ENCODE assay signal across 9 mouse cellular contexts in the genomic region with DNA sequence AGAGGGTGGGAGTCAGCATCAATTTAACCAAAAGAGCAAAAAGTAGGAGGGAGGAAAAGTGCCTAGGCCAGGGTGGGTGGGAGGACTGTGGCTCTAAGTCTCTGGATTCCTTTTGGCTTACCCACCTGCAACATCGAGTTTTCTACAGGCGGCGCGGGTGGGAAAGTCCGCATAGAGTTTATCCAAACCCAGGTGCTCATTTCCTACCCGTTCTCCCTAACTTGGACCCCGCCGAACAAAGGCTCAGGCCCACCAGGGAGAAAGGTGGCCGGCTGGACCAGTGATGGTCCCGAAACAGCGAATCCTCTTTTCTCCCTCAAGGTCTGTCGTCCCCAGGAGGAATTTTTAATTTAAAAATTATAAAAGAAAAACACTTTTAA. TPM values are rescaled to one million over a fixed set of nuclear protein-coding genes. Genes with fewer than 3 reads are reported as not detected.
DNase-seq lines count a peak whose midpoint lies in the region; ATAC-seq and TF ChIP-seq lines count a peak whose summit lies in the region.
"Had no signal": no experiment of that assay in that cellular context is flagged by ENCODE, and none has a peak within 500 bp of the region (broad histone marks: within the 10 kb centered on the region; RNA-seq: fewer than 3 reads in every experiment).

No protein-coding gene starts in this region.

- H3K36me3 ChIP-seq in kidney, embryonic 16.5 days (ENCODE audit: insufficient read depth, low read length), result no peaks in the 10 kb centered on the region
- no peaks in the 10 kb centered on the region for H3K36me3 ChIP-seq in neural tube, embryonic 14.5 days (ENCODE audit: control insufficient read depth, insufficient read depth, low read length)

- no peak overlapping the region for H3K27ac ChIP-seq in kidney, embryonic 16.5 days (ENCODE audit: low read length)
- no peak overlapping the region for H3K27ac ChIP-seq in neural tube, embryonic 14.5 days (ENCODE audit: low read depth, low read length)
- H3K27ac ChIP-seq in left cerebral cortex, adult 2 months, result no peak overlapping the region

- no peaks in the 10 kb centered on the region for H3K9me3 ChIP-seq in kidney, embryonic 16.5 days (ENCODE audit: low read length)
- H3K9me3 ChIP-seq in neural tube, embryonic 14.5 days (ENCODE audit: control insufficient read depth, low read length), result no peaks in the 10 kb centered on the region

- H3K4me2 ChIP-seq in kidney, embryonic 16.5 days (replicated peaks; ENCODE audit: low read depth, low read length), result peak overlapping the region; percentile 62
- H3K4me2 ChIP-seq in neural tube, embryonic 14.5 days (ENCODE audit: low read depth, low read length), result peak overlapping the region; percentile 55

- H3K9ac ChIP-seq in kidney, embryonic 16.5 days (replicated peaks; ENCODE audit: low read length), result no peak overlapping the region
- no peak overlapping the region for H3K9ac ChIP-seq in neural tube, embryonic 14.5 days (replicated peaks; ENCODE audit: low read depth, low read length)

- WGBS in kidney, embryonic 16.5 days, result under 1% methylated on average over 12 of the region's 12 CpGs
- under 1% methylated on average over 12 of the region's 12 CpGs for WGBS in neural tube, embryonic 14.5 days

- TF ChIP-seq CTCF in left cerebral cortex, adult 2 months (IDR thresholded peaks at IDR 0.05), result no peak

- peak; percentile 19 for DNase-seq in CD4-positive, CD25-positive, alpha-beta regulatory T cell, adult 2 months (ENCODE audit: low read depth, low spot score)
- peak; percentile 40 for DNase-seq in retina, postnatal 1 day
- DNase-seq in retina, embryonic 14.5 days (ENCODE audit: low spot score), result no peak
- no peak for DNase-seq in left cerebral cortex, adult 2 months (ENCODE audit: extremely low spot score in 1 of 2, low spot score in 2 of 2)
- DNase-seq in left cerebral cortex, postnatal 10 days (ENCODE audit: extremely low spot score in 1 of 2, low spot score in 2 of 2), result no peak

- H3K4me1 ChIP-seq in kidney, embryonic 16.5 days (ENCODE audit: insufficient read depth, low read length), result peaks cover 30% of the 10 kb centered on the region
- H3K4me1 ChIP-seq in neural tube, embryonic 14.5 days (ENCODE audit: control insufficient read depth, insufficient read depth, low read length), result peaks cover 6% of the 10 kb centered on the region; the same call in 1 of the 2 replicates

- peak overlapping the region; percentile 50 for H3K4me3 ChIP-seq in kidney, embryonic 16.5 days (ENCODE audit: low read length)
- peak overlapping the region; percentile 31 for H3K4me3 ChIP-seq in neural tube, embryonic 14.5 days (ENCODE audit: low read depth, low read length)
- H3K4me3 ChIP-seq in left cerebral cortex, adult 2 months, result no peak overlapping the region

- intact Hi-C loops in left cerebral cortex, adult 2 months (cut with DNase I), result loop anchor here (10.0 kb wide), 1 partner anchor 216 kb away; a partner anchor contains a TSS
- intact Hi-C loops in left cerebral cortex, postnatal 10 days (cut with DNase I), result no loop called here

- no peak for ATAC-seq in CD4-positive, CD25-positive, alpha-beta regulatory T cell, adult 4 months
- ATAC-seq in kidney, embryonic 16.5 days (ENCODE audit: low FRiP score, low TSS enrichment), result no peak
- ATAC-seq in neural tube, embryonic 14.5 days (ENCODE audit: low read depth), result no peak

- H3K27me3 ChIP-seq in kidney, embryonic 16.5 days (ENCODE audit: insufficient read depth, low read length), result peaks cover 92% of the 10 kb centered on the region
- peaks cover 43% of the 10 kb centered on the region for H3K27me3 ChIP-seq in neural tube, embryonic 14.5 days (ENCODE audit: control insufficient read depth, insufficient read depth, low read length)

RNA-seq across cellular contexts. Expression of a gene that starts 1.9 kb away (rescaled TPM):
- not detected for polyA plus RNA-seq in CD4-positive, CD25-positive, alpha-beta regulatory T cell, adult 4 months (2017; shearing (Covaris generic))
- not detected in 2 replicates for polyA plus RNA-seq in kidney, embryonic 16.5 days (2015; fragmentation: Nextera tagmentation; extraction: Ambion mirVana)
- polyA plus RNA-seq in neural tube, embryonic 14.5 days (2014; fragmentation: Nextera tagmentation; extraction: Ambion mirVana), result 4.2 and 31.9 TPM in 2 replicates
- total RNA-seq in left cerebral cortex, adult 2 months (2021), result not detected
- not detected for total RNA-seq in left cerebral cortex, postnatal 10 days (2021)
- total RNA-seq: left cerebral cortex, postnatal 36 days had no signal

RNA-seq across cellular contexts. Expression of a gene that starts 28.3 kb away (rescaled TPM):
- polyA plus RNA-seq in CD4-positive, CD25-positive, alpha-beta regulatory T cell, adult 4 months (2017; shearing (Covaris generic)), result 100 to 1,000 TPM; 126 to 138 TPM
- polyA plus RNA-seq in kidney, embryonic 16.5 days (2015; fragmentation: Nextera tagmentation; extraction: Ambion mirVana), result 226 and 242 TPM in 2 replicates
- 83.7 and 103 TPM in 2 replicates for polyA plus RNA-seq in neural tube, embryonic 14.5 days (2014; fragmentation: Nextera tagmentation; extraction: Ambion mirVana)
- 10 to 100 TPM; 36.5 to 43.5 TPM for total RNA-seq in left cerebral cortex, adult 2 months (2021)
- 10 to 100 TPM; 42.7 to 44.6 TPM for total RNA-seq in left cerebral cortex, postnatal 10 days (2021)

Comparison
In these comparisons a context has a peak if more than half of its experiments do, and no peak if none do; other contexts are left out.
1. DNase-seq: peak in CD4-positive, CD25-positive, alpha-beta regulatory T cell, adult 2 months (single experiment) and retina, postnatal 1 day (single experiment); none in retina, embryonic 14.5 days (single experiment), left cerebral cortex, adult 2 months (0 of 2) and left cerebral cortex, postnatal 10 days (0 of 2).